Mouse (Mus musculus) neural tube, embryonic 13.5 days (tissue): ENCODE results near the gene Fam184b. TPM values are rescaled to one million over a fixed set of nuclear protein-coding genes. Genes with fewer than 3 reads are reported as not detected.

ENCODE experiments used
- ATAC-seq: fragments of 200-750 bp; cut with Nextera tagmentation; 2 replicates; pipeline ENCODE4 v1.8.0; 2017; ENCODE audit warnings: low read depth, mild to moderate bottlenecking, moderate TSS enrichment, moderate library complexity
- H3K27ac ChIP-seq: fragments of 300-500 bp; sonication (generic); replicated peaks from 2 replicates; pipeline ENCODE4 v1.5.1; 2015; ENCODE audit warnings: moderate library complexity, mild to moderate bottlenecking, inconsistent platforms
- H3K27me3 ChIP-seq: fragments of 300-500 bp; sonication (generic); 2 replicates; pipeline ENCODE4 v1.6.1; 2015; ENCODE audit warnings: mild to moderate bottlenecking, inconsistent platforms
- H3K36me3 ChIP-seq: fragments of 300-500 bp; sonication (generic); 2 replicates; pipeline ENCODE4 v1.6.1; 2015; ENCODE audit warnings: mild to moderate bottlenecking, inconsistent platforms
- H3K4me1 ChIP-seq: fragments of 300-500 bp; sonication (generic); replicated peaks from 2 replicates; pipeline ENCODE4 v1.6.1; 2015; ENCODE audit warnings: inconsistent platforms
- H3K4me2 ChIP-seq: fragments of 300-500 bp; sonication (generic); 2 replicates; pipeline ENCODE4 v1.6.1; 2015; ENCODE audit warnings: inconsistent platforms, mild to moderate bottlenecking, moderate library complexity
- H3K4me3 ChIP-seq: fragments of 300-500 bp; sonication (generic); 2 replicates; pipeline ENCODE4 v1.5.1; 2015; ENCODE audit warnings: mild to moderate bottlenecking, inconsistent platforms
- H3K9ac ChIP-seq: fragments of 300-500 bp; sonication (generic); 2 replicates; pipeline ENCODE4 v1.6.1; 2015; ENCODE audit warnings: moderate library complexity, mild to moderate bottlenecking, inconsistent platforms
- H3K9me3 ChIP-seq: fragments of 300-500 bp; sonication (generic); 2 replicates; pipeline ENCODE4 v1.6.1; 2016; ENCODE audit warnings: inconsistent platforms
- WGBS: fragments of 180-500 bp; shearing (Covaris S2); methylation state at CpG from one replicate; pipeline ENCODE4 v1.1.7; 2015; 5-methylcytosine and 5-hydroxymethylcytosine counted together
- polyA plus RNA-seq: library from polyadenylated mRNA; unstranded; fragments of >200 nt; fragmentation: Nextera tagmentation; extraction: Ambion mirVana; gene quantifications from 2 replicates; pipeline ENCODE4 v1.2.1, GENCODE M21; 2015

The Fam184b gene
- polyA plus RNA-seq, 1 experiment from 2014 or later, result 4.0 TPM

DNA sequence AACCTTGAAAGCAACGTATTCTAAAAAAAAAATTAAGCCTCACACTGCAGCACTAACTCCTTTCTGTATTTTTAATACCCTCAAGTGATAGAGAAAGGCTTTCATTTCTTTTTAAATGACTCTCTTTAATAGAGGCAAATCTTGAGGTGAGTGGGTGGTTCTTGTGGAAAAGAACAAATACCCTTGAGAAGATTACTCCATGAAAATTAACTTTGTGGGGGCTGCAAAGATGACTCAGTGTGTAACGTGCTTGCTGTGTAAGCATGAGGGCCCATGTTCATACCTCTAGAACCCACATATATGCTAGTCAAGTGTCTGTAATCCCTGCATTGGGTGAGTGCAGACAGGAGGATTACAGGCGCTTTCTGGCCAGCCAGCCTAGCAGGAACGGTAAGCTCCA is 49.3 kb downstream of the Fam184b start:
- Histone ChIP-seq H3K36me3 (no peaks in the 10 kb centered on the region), H3K4me2 (no peak overlapping the region), H3K9me3 (0 out of 2 replicates have a peak, but pooled peaks cover 4% of the 10 kb centered on the region), H3K4me1 (no peaks in the 10 kb centered on the region), H3K27ac (no peak overlapping the region), H3K4me3 (no peak overlapping the region), H3K27me3 (no peaks in the 10 kb centered on the region), H3K9ac (no peak overlapping the region)
- 88% methylated on average over 4 of the region's 4 CpGs for WGBS
- ATAC-seq, result no peak

DNA sequence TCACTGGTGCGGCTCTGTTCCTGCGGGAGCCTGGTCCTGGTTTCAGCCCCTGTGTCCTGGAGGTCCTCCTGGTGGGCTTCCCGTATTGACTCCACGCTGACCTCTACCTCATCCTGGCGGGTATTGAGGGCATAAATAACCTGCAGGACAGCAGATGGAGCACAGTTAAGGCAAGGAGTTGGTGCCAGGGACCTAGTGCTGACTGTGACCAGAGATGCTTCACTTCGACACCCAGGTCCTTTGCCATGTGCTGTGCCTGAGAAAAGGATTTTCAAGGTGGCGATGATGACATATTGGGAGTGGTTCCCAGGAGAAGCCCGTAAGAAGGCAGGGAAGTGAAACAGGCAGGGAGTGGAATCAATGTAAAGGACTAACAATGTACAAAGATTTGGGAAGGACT is 54.8 kb downstream of the Fam184b start:
- H3K4me1 ChIP-seq, result no peaks in the 10 kb centered on the region
- no peak overlapping the region for H3K4me3 ChIP-seq
- no peaks in the 10 kb centered on the region for H3K36me3 ChIP-seq
- 0 out of 2 replicates have a peak, but pooled peaks cover 4% of the 10 kb centered on the region for H3K9me3 ChIP-seq
- ATAC-seq, result no peak
- WGBS, result 86% methylated on average over 8 of the region's 8 CpGs
- H3K4me2 ChIP-seq, result no peak overlapping the region
- no peak overlapping the region for H3K9ac ChIP-seq
- 0 out of 2 replicates have a peak, but pooled peaks cover 3% of the 10 kb centered on the region for H3K27me3 ChIP-seq
- H3K27ac ChIP-seq, result no peak overlapping the region

GRCm38 (mm10) chr5:45580279-45580678 is 59.1 kb downstream of the Fam184b start:
- WGBS, result 83% methylated on average over 10 of the region's 10 CpGs

GRCm38 (mm10) chr5:45577376-45577775 is 62.0 kb downstream of the Fam184b start:
- Histone ChIP-seq H3K36me3 (no peaks in the 10 kb centered on the region), H3K4me2 (no peak overlapping the region), H3K4me1 (peaks cover 12% of the 10 kb centered on the region), H3K9ac (no peak overlapping the region), H3K4me3 (no peak overlapping the region), H3K9me3 (no peaks in the 10 kb centered on the region), H3K27me3 (no peaks in the 10 kb centered on the region), H3K27ac (no peak overlapping the region)
- 94% methylated on average over 1 of the region's 1 CpGs for WGBS
- no peak for ATAC-seq

More at GRCm38 (mm10) chr5:45580279-45580678, 59.1 kb downstream of the Fam184b start:
- no peak overlapping the region for H3K4me3 ChIP-seq
- no peak for ATAC-seq
- H3K9me3 ChIP-seq, result no peaks in the 10 kb centered on the region
- no peak overlapping the region for H3K4me2 ChIP-seq
- 0 out of 2 replicates have a peak, but pooled peaks cover 3% of the 10 kb centered on the region for H3K27me3 ChIP-seq
- no peak overlapping the region for H3K27ac ChIP-seq
- H3K4me1 ChIP-seq, result no peaks in the 10 kb centered on the region
- no peak overlapping the region for H3K9ac ChIP-seq
- H3K36me3 ChIP-seq, result no peaks in the 10 kb centered on the region

DNA sequence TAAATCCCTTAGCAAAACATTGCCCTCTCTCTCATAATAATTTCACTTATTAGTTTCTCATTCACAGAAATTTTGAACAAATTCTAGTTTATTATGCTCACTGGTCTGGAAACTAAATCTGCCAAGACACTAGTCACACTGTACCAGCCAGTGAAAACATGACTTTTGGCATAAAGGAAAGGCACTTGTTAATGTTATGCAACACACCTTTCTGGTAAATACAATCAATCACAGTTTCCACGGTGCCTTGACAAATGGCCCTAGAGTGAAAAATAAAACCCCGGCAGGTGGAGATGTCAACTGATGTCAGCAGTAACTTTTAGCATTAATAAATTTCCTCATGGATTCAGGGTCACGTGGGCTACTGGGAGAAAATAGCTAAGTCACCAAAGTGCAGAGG is 62.7 kb downstream of the Fam184b start:
- no peak overlapping the region for H3K4me3 ChIP-seq
- WGBS, result 45% methylated on average over 3 of the region's 3 CpGs
- no peak overlapping the region for H3K9ac ChIP-seq
- no peaks in the 10 kb centered on the region for H3K27me3 ChIP-seq
- ATAC-seq, result no peak
- H3K9me3 ChIP-seq, result no peaks in the 10 kb centered on the region
- H3K4me1 ChIP-seq, result peaks cover 14% of the 10 kb centered on the region
- no peak overlapping the region for H3K27ac ChIP-seq
- H3K4me2 ChIP-seq, result no peak overlapping the region
- H3K36me3 ChIP-seq, result no peaks in the 10 kb centered on the region

- ATAC-seq, result peak; percentile 80
- Histone ChIP-seq H3K9ac (no peak overlapping the region), H3K36me3 (no peaks in the 10 kb centered on the region), H3K4me3 (no peak overlapping the region), H3K9me3 (no peaks in the 10 kb centered on the region), H3K4me1 (peaks cover 14% of the 10 kb centered on the region), H3K27ac (no peak overlapping the region), H3K27me3 (no peaks in the 10 kb centered on the region), H3K4me2 (no peak overlapping the region)
- 2% methylated on average over 5 of the region's 5 CpGs for WGBS
Measured at GRCm38 (mm10) chr5:45572816-45573215, 66.6 kb downstream of the Fam184b start.

DNA sequence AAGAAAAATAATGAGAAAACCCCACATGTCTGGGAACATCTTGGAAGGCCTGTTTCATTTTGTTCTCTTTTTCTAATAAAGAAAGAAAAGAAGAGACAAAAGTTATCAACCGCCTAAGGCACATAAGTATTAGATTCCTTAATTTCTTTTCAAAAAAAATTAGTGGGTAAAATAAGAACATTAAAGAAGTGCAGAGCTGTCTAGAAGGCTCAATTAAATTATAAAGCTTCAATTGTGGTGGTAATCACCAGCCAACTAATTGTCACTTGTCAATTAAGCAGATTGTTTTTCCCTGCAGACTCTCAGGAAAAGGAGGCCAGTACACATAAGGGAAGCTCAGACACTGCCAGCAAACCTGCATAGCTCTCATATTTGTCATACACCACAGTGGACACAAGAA is 73.6 kb downstream of the Fam184b start:
- 94% methylated on average over 1 of the region's 1 CpGs for WGBS
- no peak overlapping the region for H3K4me2 ChIP-seq
- no peak for ATAC-seq

DNA sequence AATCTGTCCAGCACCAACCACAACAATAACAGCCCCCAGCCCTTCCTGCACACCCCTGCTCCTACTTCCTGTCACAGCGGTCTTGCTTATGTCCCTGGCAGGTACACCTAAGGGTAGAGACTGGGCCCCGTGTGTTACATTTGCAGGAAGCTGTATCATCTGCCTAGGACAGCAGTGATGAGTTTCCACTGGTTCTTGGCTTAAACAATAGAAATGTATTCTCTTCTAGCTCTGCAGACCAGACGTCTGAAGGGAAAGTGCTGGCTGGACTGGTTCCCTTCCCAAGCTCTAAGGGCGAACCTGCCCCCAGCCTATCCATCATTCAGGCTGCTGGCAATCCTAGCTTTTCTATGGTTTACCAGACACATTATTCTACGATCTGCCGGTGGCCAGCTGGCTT is 75.4 kb downstream of the Fam184b start:
- H3K4me2 ChIP-seq, result no peak overlapping the region
- ATAC-seq, result no peak
- no peak overlapping the region for H3K9ac ChIP-seq
- WGBS, result 69% methylated on average over 6 of the region's 6 CpGs
- H3K4me3 ChIP-seq, result no peak overlapping the region
- H3K27ac ChIP-seq, result no peak overlapping the region
- H3K27me3 ChIP-seq, result no peaks in the 10 kb centered on the region
- no peaks in the 10 kb centered on the region for H3K9me3 ChIP-seq
- H3K4me1 ChIP-seq, result no peaks in the 10 kb centered on the region
- no peaks in the 10 kb centered on the region for H3K36me3 ChIP-seq

More for the DNA sequence above, 73.6 kb downstream of the Fam184b start:
- H3K27me3 ChIP-seq, result no peaks in the 10 kb centered on the region
- no peaks in the 10 kb centered on the region for H3K4me1 ChIP-seq
- H3K9me3 ChIP-seq, result no peaks in the 10 kb centered on the region
- H3K36me3 ChIP-seq, result no peaks in the 10 kb centered on the region
- H3K27ac ChIP-seq, result no peak overlapping the region
- no peak overlapping the region for H3K9ac ChIP-seq
- H3K4me3 ChIP-seq, result no peak overlapping the region

DNA sequence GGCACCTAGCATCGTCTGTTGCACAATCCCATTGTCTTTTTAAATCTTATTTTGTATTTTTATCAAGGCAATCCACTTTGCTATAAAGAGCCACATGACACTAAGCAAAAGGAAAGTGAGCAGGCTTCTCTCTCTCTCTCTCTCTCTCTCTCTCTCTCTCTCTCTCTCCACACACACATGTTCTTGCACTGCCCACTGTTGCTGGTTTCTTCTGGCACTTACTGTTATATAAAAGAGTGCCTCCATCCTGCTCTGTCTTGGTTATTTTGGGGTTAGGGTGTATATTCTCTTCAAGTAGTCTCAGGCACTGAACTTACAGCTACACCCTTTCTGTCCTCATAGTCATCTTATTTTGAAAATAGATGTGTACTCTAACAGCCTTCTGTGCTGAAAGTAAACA is 89.8 kb downstream of the Fam184b start:
- H3K9me3 ChIP-seq, result no peaks in the 10 kb centered on the region
- 91% methylated on average over 1 of the region's 1 CpGs for WGBS
- no peaks in the 10 kb centered on the region for H3K36me3 ChIP-seq
- no peaks in the 10 kb centered on the region for H3K27me3 ChIP-seq
- H3K4me2 ChIP-seq, result no peak overlapping the region
- no peak overlapping the region for H3K27ac ChIP-seq
- no peak overlapping the region for H3K9ac ChIP-seq
- no peak for ATAC-seq
- no peaks in the 10 kb centered on the region for H3K4me1 ChIP-seq
- no peak overlapping the region for H3K4me3 ChIP-seq

- H3K4me2 ChIP-seq, result no peak overlapping the region
- no peak overlapping the region for H3K4me3 ChIP-seq
- no peaks in the 10 kb centered on the region for H3K36me3 ChIP-seq
- H3K4me1 ChIP-seq, result no peaks in the 10 kb centered on the region
- no peak for ATAC-seq
- WGBS, result 50% methylated on average over 5 of the region's 5 CpGs
- no peak overlapping the region for H3K27ac ChIP-seq
- no peaks in the 10 kb centered on the region for H3K27me3 ChIP-seq
- no peak overlapping the region for H3K9ac ChIP-seq
- no peaks in the 10 kb centered on the region for H3K9me3 ChIP-seq
Measured at GRCm38 (mm10) chr5:45543374-45543773, 96.0 kb downstream of the Fam184b start.

DNA sequence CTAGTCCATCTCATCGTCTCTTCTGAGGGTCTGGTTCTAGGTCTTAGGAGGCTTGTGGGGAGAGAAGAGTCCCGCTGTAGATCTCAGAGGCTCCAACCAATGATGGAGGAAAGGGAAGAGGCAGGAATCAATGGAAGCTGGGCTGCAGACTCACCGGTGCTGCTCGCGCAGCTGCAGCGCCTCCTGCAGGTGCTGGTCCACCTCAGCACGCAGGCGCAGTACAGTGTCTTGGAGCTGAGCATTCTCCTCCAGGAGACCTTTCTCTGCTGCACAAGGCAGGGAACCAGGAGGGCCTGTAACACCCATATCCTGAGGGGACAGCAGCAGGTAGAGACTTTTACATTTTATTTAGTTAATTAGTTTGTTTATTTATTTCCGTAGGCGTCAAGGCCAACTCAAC is 99.9 kb downstream of the Fam184b start:
- Histone ChIP-seq H3K4me1 (no peaks in the 10 kb centered on the region), H3K36me3 (no peaks in the 10 kb centered on the region), H3K9ac (no peak overlapping the region), H3K4me3 (no peak overlapping the region), H3K27ac (no peak overlapping the region), H3K4me2 (no peak overlapping the region), H3K27me3 (no peaks in the 10 kb centered on the region), H3K9me3 (no peaks in the 10 kb centered on the region)
- WGBS, result 55% methylated on average over 10 of the region's 10 CpGs
- ATAC-seq, result no peak

- H3K9me3 ChIP-seq, result no peaks in the 10 kb centered on the region
- H3K27me3 ChIP-seq, result no peaks in the 10 kb centered on the region
- no peaks in the 10 kb centered on the region for H3K4me1 ChIP-seq
- 69% methylated on average over 4 of the region's 4 CpGs for WGBS
- H3K27ac ChIP-seq, result no peak overlapping the region
- H3K36me3 ChIP-seq, result peaks cover 27% of the 10 kb centered on the region
- no peak for ATAC-seq
- H3K4me2 ChIP-seq, result no peak overlapping the region
- no peak overlapping the region for H3K9ac ChIP-seq
- no peak overlapping the region for H3K4me3 ChIP-seq
Measured at GRCm38 (mm10) chr5:45535177-45535576, 104.2 kb downstream of the Fam184b start.

GRCm38 (mm10) chr5:45534319-45535098 is 104.9 kb downstream of the Fam184b start:
- Histone ChIP-seq H3K4me2 (no peak overlapping the region; the same call in 1 of the 2 replicates), H3K9ac (no peak overlapping the region), H3K27ac (no peak overlapping the region), H3K9me3 (no peaks in the 10 kb centered on the region), H3K36me3 (peaks cover 32% of the 10 kb centered on the region), H3K27me3 (no peaks in the 10 kb centered on the region), H3K4me1 (no peaks in the 10 kb centered on the region), H3K4me3 (no peak overlapping the region)
- ATAC-seq, result peak; percentile 85
- 5% methylated on average over 15 of the region's 17 CpGs for WGBS
